ENCODE assay signal across 24 mouse cellular contexts in the genomic region with DNA sequence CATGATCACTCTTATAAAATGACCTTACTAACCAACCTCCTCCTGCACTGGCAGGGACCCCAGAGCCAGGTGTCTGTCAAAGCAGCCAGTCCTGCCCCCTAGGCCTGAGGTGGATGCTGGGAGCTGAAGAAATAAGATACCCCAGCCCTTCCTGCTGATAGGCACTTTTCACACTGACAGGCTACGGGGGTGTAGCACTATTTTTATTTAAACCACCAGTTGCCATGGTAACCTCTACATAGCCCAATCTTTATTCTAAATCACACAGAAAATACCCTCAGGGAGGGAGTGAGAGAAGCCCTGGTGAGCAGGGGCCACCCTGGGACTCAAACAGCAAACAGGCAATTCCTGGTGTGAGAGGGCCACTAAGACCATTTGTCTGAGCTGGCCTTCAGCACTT. TPM values are rescaled to one million over a fixed set of nuclear protein-coding genes. Genes with fewer than 3 reads are reported as not detected.
DNase-seq lines count a peak whose midpoint lies in the region; ATAC-seq and TF ChIP-seq lines count a peak whose summit lies in the region.
"Had no signal": no experiment of that assay in that cellular context is flagged by ENCODE, and none has a peak within 500 bp of the region (broad histone marks: within the 10 kb centered on the region; RNA-seq: fewer than 3 reads in every experiment).

No protein-coding gene starts in this region.

- no peak overlapping the region for H3K9ac ChIP-seq in forebrain, embryonic 15.5 days (replicated peaks)
- H3K9ac ChIP-seq in midbrain, embryonic 13.5 days (replicated peaks), result no peak overlapping the region
- H3K9ac ChIP-seq in midbrain, embryonic 11.5 days (ENCODE audit: low read length), result no peak overlapping the region
- H3K9ac ChIP-seq: heart, embryonic 13.5 days; liver, embryonic 15.5 days; stomach, embryonic 15.5 days had no signal

- no peaks in the 10 kb centered on the region for H3K9me3 ChIP-seq in forebrain, embryonic 15.5 days
- H3K9me3 ChIP-seq in forebrain, embryonic 10.5 days, result no peaks in the 10 kb centered on the region
- no peaks in the 10 kb centered on the region for H3K9me3 ChIP-seq in midbrain, embryonic 13.5 days
- H3K9me3 ChIP-seq in midbrain, embryonic 11.5 days (ENCODE audit: control insufficient read depth, low read length), result no peaks in the 10 kb centered on the region
- H3K9me3 ChIP-seq: heart, embryonic 13.5 days; liver, embryonic 15.5 days; stomach, embryonic 15.5 days had no signal

- no peak overlapping the region for H3K4me2 ChIP-seq in forebrain, embryonic 15.5 days (replicated peaks)
- H3K4me2 ChIP-seq in midbrain, embryonic 13.5 days (replicated peaks), result no peak overlapping the region
- no peak overlapping the region for H3K4me2 ChIP-seq in midbrain, embryonic 11.5 days
- H3K4me2 ChIP-seq: heart, embryonic 13.5 days; liver, embryonic 15.5 days; stomach, embryonic 15.5 days had no signal

- ATAC-seq in forebrain, embryonic 15.5 days (replicated peaks), result 0 out of 2 replicates have a peak, but pooled peaks have one; percentile 35
- ATAC-seq in midbrain, embryonic 13.5 days, result 0 out of 2 replicates have a peak, but pooled peaks have one; percentile 43
- ATAC-seq in midbrain, embryonic 11.5 days (ENCODE audit: low FRiP score), result no peak
- ATAC-seq: inflammation-experienced regulatory T-cells, adult 6 months; lung, postnatal 0 days had no signal

- H3K27me3 ChIP-seq in forebrain, embryonic 15.5 days, result no peaks in the 10 kb centered on the region
- H3K27me3 ChIP-seq in forebrain, embryonic 10.5 days (ENCODE audit: poor library complexity, severe bottlenecking), result no peaks in the 10 kb centered on the region
- peaks cover 5% of the 10 kb centered on the region for H3K27me3 ChIP-seq in midbrain, embryonic 13.5 days
- H3K27me3 ChIP-seq in midbrain, embryonic 11.5 days (ENCODE audit: control insufficient read depth, insufficient read depth, low read length), result no peaks in the 10 kb centered on the region
- H3K27me3 ChIP-seq: liver, embryonic 15.5 days; stomach, embryonic 15.5 days had no signal

- WGBS in forebrain, embryonic 15.5 days, result 0% methylated on average over 1 of the region's 1 CpGs
- 16% methylated on average over 1 of the region's 1 CpGs for WGBS in forebrain, embryonic 10.5 days
- WGBS in midbrain, embryonic 13.5 days, result 0% methylated on average over 1 of the region's 1 CpGs
- WGBS in midbrain, embryonic 11.5 days, result 18% methylated on average over 1 of the region's 1 CpGs

- DNase-seq in forebrain, embryonic 10.5 days (ENCODE audit: extremely low spot score, low spot score), result no peak
- no peak for DNase-seq in midbrain, embryonic 11.5 days (ENCODE audit: low spot score, missing footprints)
- peak; percentile 39 for DNase-seq in brain, embryonic 14.5 days (ENCODE audit: low read depth)
- DNase-seq in left cerebral cortex, adult 9 months (ENCODE audit: low spot score in 2 of 2), result peak; percentile 47 to 49
- DNase-seq in T-cell, adult 2 months (ENCODE audit: low spot score), result no peak
- no peak for DNase-seq in Muller cell, postnatal 12 days (ENCODE audit: inconsistent ontology term)
- DNase-seq: adrenal gland, postnatal 25 days; B cell, adult 2 months; cerebellum, adult 9-10 months; heart, adult 11 months; heart, postnatal 4 days; kidney, adult 9 months; kidney, postnatal 4 days had no signal

- H3K4me3 ChIP-seq in forebrain, embryonic 15.5 days, result no peak overlapping the region
- no peak overlapping the region for H3K4me3 ChIP-seq in forebrain, embryonic 10.5 days
- no peak overlapping the region for H3K4me3 ChIP-seq in midbrain, embryonic 13.5 days (replicated peaks)
- H3K4me3 ChIP-seq in midbrain, embryonic 11.5 days (ENCODE audit: low read depth, low read length), result no peak overlapping the region
- H3K4me3 ChIP-seq: erythroblast, embryonic 14.5 days; heart, embryonic 13.5 days; liver, embryonic 15.5 days; stomach, embryonic 15.5 days had no signal

- peaks cover 8% of the 10 kb centered on the region for H3K4me1 ChIP-seq in forebrain, embryonic 15.5 days
- H3K4me1 ChIP-seq in forebrain, embryonic 10.5 days, result peaks cover 12% of the 10 kb centered on the region
- peaks cover 12% of the 10 kb centered on the region for H3K4me1 ChIP-seq in midbrain, embryonic 13.5 days (replicated peaks)
- peaks cover 5% of the 10 kb centered on the region for H3K4me1 ChIP-seq in midbrain, embryonic 11.5 days (ENCODE audit: control insufficient read depth, insufficient read depth, low read length)
- H3K4me1 ChIP-seq: heart, embryonic 13.5 days; liver, embryonic 15.5 days; stomach, embryonic 15.5 days had no signal

- no peak for TF ChIP-seq CTCF in brain, embryonic 14.5 days (IDR thresholded peaks at IDR 0.05; ENCODE audit: borderline replicate concordance, extremely low read depth, insufficient read depth, insufficient read length)

- no peak for TF ChIP-seq POLR2A in brain, embryonic 14.5 days (IDR thresholded peaks at IDR 0.05; ENCODE audit: borderline replicate concordance, extremely low read depth, insufficient read depth, insufficient read length, poor library complexity, severe bottlenecking)

- H3K36me3 ChIP-seq in forebrain, embryonic 15.5 days, result no peaks in the 10 kb centered on the region
- no peaks in the 10 kb centered on the region for H3K36me3 ChIP-seq in forebrain, embryonic 10.5 days (replicated peaks)
- H3K36me3 ChIP-seq in midbrain, embryonic 13.5 days, result no peaks in the 10 kb centered on the region
- H3K36me3 ChIP-seq in midbrain, embryonic 11.5 days (ENCODE audit: control insufficient read depth, insufficient read depth, low read length), result no peaks in the 10 kb centered on the region
- H3K36me3 ChIP-seq: heart, embryonic 13.5 days; liver, embryonic 15.5 days; stomach, embryonic 15.5 days had no signal

- no peak overlapping the region for H3K27ac ChIP-seq in forebrain, embryonic 15.5 days (replicated peaks)
- no peak overlapping the region for H3K27ac ChIP-seq in forebrain, embryonic 10.5 days
- 0 out of 2 replicates have a peak overlapping the region, but pooled peaks have one; percentile 4 for H3K27ac ChIP-seq in midbrain, embryonic 13.5 days
- no peak overlapping the region for H3K27ac ChIP-seq in midbrain, embryonic 11.5 days (ENCODE audit: low read depth, low read length)
- H3K27ac ChIP-seq: heart, embryonic 13.5 days; liver, embryonic 15.5 days; stomach, embryonic 15.5 days had no signal

RNA-seq across cellular contexts. Expression of a gene that starts 51.4 kb away (rescaled TPM):
- not detected in 2 replicates for polyA plus RNA-seq in forebrain, embryonic 15.5 days (2015; fragmentation: Nextera tagmentation; extraction: Ambion mirVana)
- not detected in 2 replicates for polyA plus RNA-seq in forebrain, embryonic 10.5 days (2016; fragmentation: Nextera tagmentation; extraction: Ambion mirVana)
- polyA plus RNA-seq in midbrain, embryonic 13.5 days (2015; fragmentation: Nextera tagmentation; extraction: Ambion mirVana), result not detected in 2 replicates
- polyA plus RNA-seq in midbrain, embryonic 11.5 days (2014; fragmentation: Nextera tagmentation; extraction: Ambion mirVana), result not detected in 2 replicates
- not detected in 2 replicates for polyA plus RNA-seq in brain, embryonic 14.5 days (2012; rRNA removed)
- polyA plus RNA-seq: heart, embryonic 13.5 days; inflammation-experienced regulatory T-cells, adult 6 months; limb, embryonic 14.5 days; neural tube, embryonic 14.5 days; spleen, adult 2 months; stomach, embryonic 15.5 days had no signal

Comparison
In these comparisons a context has a peak if more than half of its experiments do, and no peak if none do; other contexts are left out.
1. DNase-seq: peak in brain, embryonic 14.5 days (single experiment) and left cerebral cortex, adult 9 months (2 of 2); none in forebrain, embryonic 10.5 days (single experiment), midbrain, embryonic 11.5 days (single experiment), T-cell, adult 2 months (single experiment) and Muller cell, postnatal 12 days (single experiment).